Mouse (Mus musculus) gastrocnemius, postnatal 36 days (tissue): ENCODE measurements at regions not wholly inside any gene's neighbourhood (a gene's known extent, or its start where the extent isn't known, plus 50 kb on each side); places are given as distances from the start of the nearest gene placed in this dataset.

Experiments
- DNase-seq, 2 experiments: peaks; one replicate each; pipeline ENCODE4 v3.0.0; 2022
- intact Hi-C: fragments of 180-260 bp; cut with DNase I; formaldehyde crosslinking; loops from one replicate; pipeline ENCODE4 v1.15.1; 2025

DNA sequence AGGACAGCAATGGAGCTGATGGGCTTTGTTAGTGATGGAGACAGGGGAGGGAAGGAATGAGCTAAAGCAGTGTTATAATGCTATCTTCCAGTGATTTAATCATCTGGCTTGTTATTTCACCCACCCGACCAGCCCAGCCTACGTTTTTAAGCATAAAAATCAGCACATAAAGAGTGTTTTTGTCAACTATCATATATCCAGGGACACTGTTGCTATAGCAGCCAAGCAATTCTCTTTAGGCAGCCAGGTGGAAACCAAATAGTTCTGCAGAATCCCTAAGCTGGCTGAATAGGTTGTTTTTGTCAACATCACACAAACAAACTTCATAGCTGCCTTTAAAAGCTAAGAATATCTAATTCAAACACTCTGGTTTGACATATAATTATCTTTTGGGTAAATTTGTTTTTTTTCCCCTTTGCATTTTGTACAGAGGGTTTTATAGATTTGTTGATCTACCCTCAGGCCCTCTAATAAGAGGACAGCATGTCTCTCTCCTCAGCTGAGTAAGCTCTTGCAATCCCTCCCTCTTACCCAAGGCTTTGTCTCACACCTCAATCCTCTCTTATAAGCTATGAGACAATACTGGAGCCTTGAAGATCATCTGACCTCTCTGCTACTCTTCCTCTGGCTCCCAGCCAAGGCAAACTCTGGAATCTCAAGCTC is 104.7 kb upstream of the Camk2d start:
- intact Hi-C loops, result no loop called here
- no peak for DNase-seq

- intact Hi-C loops, result no loop called here
Observed at GRCm38 (mm10) chr3:126491914-126492265, 104.2 kb upstream of the Camk2d start.

GRCm38 (mm10) chr3:126498823-126499222 is 97.3 kb upstream of the Camk2d start:
- DNase-seq, result no peak
- intact Hi-C loops, result no loop called here

More at GRCm38 (mm10) chr3:126491914-126492265, 104.2 kb upstream of the Camk2d start:
- DNase-seq, result no peak

DNA sequence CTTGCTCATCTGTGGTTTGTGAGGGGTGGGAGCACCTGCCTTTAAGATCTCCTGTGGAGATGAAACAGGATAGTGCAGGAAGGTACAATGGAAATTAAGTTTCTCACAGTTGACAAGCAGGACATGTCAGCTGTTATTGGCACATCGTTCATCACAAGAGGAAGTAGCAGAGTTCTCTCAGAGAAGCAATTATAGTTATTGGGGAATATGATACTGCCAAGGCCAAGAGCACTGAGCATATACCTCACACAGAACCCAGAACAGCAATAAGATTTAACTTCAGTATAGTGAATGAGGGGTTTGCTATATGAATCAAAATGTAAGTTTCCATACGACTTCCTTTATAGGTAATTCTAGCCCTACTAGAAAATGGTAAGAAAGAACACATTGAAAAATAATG is 95.9 kb upstream of the Camk2d start:
- intact Hi-C loops, result no loop called here
- DNase-seq, result no peak

DNA sequence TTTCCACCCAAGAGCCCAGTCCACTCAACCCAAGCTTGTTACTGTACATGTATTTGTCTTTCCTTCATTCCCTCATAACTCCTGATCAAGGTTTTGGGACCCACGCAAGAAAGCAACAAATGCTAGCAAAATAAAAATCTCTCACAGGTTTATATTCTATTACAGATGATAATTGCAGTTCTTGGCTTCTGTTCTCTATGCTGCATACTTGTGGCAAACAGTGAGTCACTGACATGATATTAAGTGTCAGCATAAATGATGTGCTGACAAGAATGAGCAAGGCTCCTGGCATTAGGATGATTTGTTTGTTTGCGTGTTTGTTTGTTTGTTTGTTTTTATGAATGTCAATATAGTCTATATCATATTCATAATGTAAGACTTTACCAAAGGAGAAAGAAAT is 94.3 kb upstream of the Camk2d start:
- no peak for DNase-seq
- intact Hi-C loops, result no loop called here

- intact Hi-C loops, result loop anchor here (1.0 kb wide), 1 partner anchor 23 kb away; no protein-coding TSS in a partner anchor
Observed at GRCm38 (mm10) chr3:126505685-126506084, 90.4 kb upstream of the Camk2d start.

GRCm38 (mm10) chr3:126514842-126515241 is 81.3 kb upstream of the Camk2d start:
- DNase-seq, result no peak
- intact Hi-C loops, result no loop called here

More at GRCm38 (mm10) chr3:126505685-126506084, 90.4 kb upstream of the Camk2d start:
- no peak for DNase-seq

- no peak for DNase-seq
- intact Hi-C loops, result no loop called here
Observed at GRCm38 (mm10) chr3:126534118-126534820, 61.8 kb upstream of the Camk2d start.

GRCm38 (mm10) chr3:126535340-126535739 is 60.8 kb upstream of the Camk2d start:
- intact Hi-C loops, result no loop called here

DNA sequence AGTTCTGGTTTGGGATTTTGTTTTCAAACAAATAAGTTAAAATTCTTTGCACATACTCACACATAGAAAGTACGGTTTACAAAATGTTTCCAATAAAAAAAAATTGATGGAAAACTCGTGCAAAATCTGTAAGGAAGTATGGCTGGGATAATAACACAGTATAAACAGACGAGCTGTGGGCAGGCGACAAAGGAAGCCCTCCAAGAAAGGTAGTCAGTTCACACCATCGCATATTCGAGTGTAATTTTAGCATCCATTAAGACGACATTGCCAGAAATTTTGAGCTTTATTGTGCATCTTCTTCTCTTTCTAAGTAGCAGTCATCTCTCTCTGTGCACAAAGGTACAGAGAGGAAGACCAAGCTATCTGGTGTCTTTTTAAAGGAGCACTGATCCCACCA is 57.6 kb upstream of the Camk2d start:
- no peak for DNase-seq
- intact Hi-C loops, result no loop called here

More at GRCm38 (mm10) chr3:126535340-126535739, 60.8 kb upstream of the Camk2d start:
- no peak for DNase-seq

DNA sequence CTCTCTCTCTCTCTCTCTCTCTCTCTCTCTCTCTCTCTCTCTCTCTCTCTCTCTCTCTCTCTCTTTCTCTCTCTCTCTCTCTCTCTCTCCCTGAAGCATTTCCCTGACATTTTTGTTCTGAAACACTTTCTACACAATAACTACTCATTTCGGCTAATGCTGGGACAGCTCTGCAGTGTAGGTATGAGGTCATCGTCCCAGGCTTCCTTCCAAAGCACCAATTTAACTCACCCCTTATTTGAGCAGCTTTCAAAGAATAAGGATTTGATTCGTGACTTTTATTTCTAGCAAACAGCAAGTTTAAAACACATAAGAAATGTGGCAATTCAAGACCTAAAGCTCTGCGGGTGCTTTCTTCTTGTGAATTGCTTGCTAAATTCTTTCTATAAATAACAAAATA is 55.0 kb upstream of the Camk2d start:
- intact Hi-C loops, result no loop called here
- DNase-seq, result no peak
